Mouse (Mus musculus): ENCODE data around the gene Hdac5. TPM values are rescaled to one million over a fixed set of nuclear protein-coding genes. Genes with fewer than 3 reads are reported as not detected.

Hdac5 gene
- polyA plus RNA-seq, 1 experiment from 2014 or later: 84.4 TPM

Small RNA genes within 50 kb of the gene (microRNA-seq; reads per million reads assigned to microRNA genes)
- gene Mir8101: 0.74 reads per million

Other genes with a start within 250 kb of the Hdac5 start
- not detected in 2 replicates for gene Cfap97d1, start 245.9 kb downstream of the Hdac5 start, polyA plus RNA-seq (2015; fragmentation: Nextera tagmentation; extraction: Ambion mirVana)
- 12.1 and 14.0 TPM in 2 replicates for gene Dusp3, start 243.2 kb downstream of the Hdac5 start, polyA plus RNA-seq (2015; fragmentation: Nextera tagmentation; extraction: Ambion mirVana)
- 4.3 and 4.9 TPM in 2 replicates for gene Mpp3, start 201.7 kb downstream of the Hdac5 start, polyA plus RNA-seq (2015; fragmentation: Nextera tagmentation; extraction: Ambion mirVana)
- gene Cd300lg, start 188.7 kb downstream of the Hdac5 start, polyA plus RNA-seq (2015; fragmentation: Nextera tagmentation; extraction: Ambion mirVana): 0.45 and 0.66 TPM in 2 replicates
- gene Mpp2, start 141.7 kb downstream of the Hdac5 start, polyA plus RNA-seq (2015; fragmentation: Nextera tagmentation; extraction: Ambion mirVana): 9.8 and 10.3 TPM in 2 replicates
- not detected in 2 replicates for gene Ppy, start 128.8 kb downstream of the Hdac5 start, polyA plus RNA-seq (2015; fragmentation: Nextera tagmentation; extraction: Ambion mirVana)
- not detected in 2 replicates for gene Pyy, start 122.3 kb downstream of the Hdac5 start, polyA plus RNA-seq (2015; fragmentation: Nextera tagmentation; extraction: Ambion mirVana)
- 0.32 TPM in 1 of 2 replicates, not detected in the other for gene Nags, start 84.7 kb downstream of the Hdac5 start, polyA plus RNA-seq (2015; fragmentation: Nextera tagmentation; extraction: Ambion mirVana)
- gene Tmem101, start 73.8 kb downstream of the Hdac5 start, polyA plus RNA-seq (2015; fragmentation: Nextera tagmentation; extraction: Ambion mirVana): 45.4 and 45.5 TPM in 2 replicates
- gene Lsm12, start 44.9 kb downstream of the Hdac5 start, polyA plus RNA-seq (2015; fragmentation: Nextera tagmentation; extraction: Ambion mirVana): 125 and 159 TPM in 2 replicates
- 27.6 and 28.3 TPM in 2 replicates for gene G6pc3, start 40.5 kb downstream of the Hdac5 start, polyA plus RNA-seq (2015; fragmentation: Nextera tagmentation; extraction: Ambion mirVana)
- 18.3 and 19.7 TPM in 2 replicates for gene BC030867, start 18.7 kb upstream of the Hdac5 start, polyA plus RNA-seq (2015; fragmentation: Nextera tagmentation; extraction: Ambion mirVana)
- gene Asb16, start 38.6 kb upstream of the Hdac5 start, polyA plus RNA-seq (2015; fragmentation: Nextera tagmentation; extraction: Ambion mirVana): 0.11 and 0.18 TPM in 2 replicates
- gene Tmub2, start 54.8 kb upstream of the Hdac5 start, polyA plus RNA-seq (2015; fragmentation: Nextera tagmentation; extraction: Ambion mirVana): 51.8 and 54.8 TPM in 2 replicates
- 21.6 and 23.8 TPM in 2 replicates for gene Atxn7l3, start 66.5 kb upstream of the Hdac5 start, polyA plus RNA-seq (2015; fragmentation: Nextera tagmentation; extraction: Ambion mirVana)
- 88.5 and 93.6 TPM in 2 replicates for gene Ubtf, start 89.6 kb upstream of the Hdac5 start, polyA plus RNA-seq (2015; fragmentation: Nextera tagmentation; extraction: Ambion mirVana)
- 6.3 and 16.6 TPM in 2 replicates for gene Slc4a1, start 136.0 kb upstream of the Hdac5 start, polyA plus RNA-seq (2015; fragmentation: Nextera tagmentation; extraction: Ambion mirVana)
- gene Rundc3a, start 163.2 kb upstream of the Hdac5 start, polyA plus RNA-seq (2015; fragmentation: Nextera tagmentation; extraction: Ambion mirVana): 3.6 and 5.2 TPM in 2 replicates
- 191 and 195 TPM in 2 replicates for gene Slc25a39, start 177.8 kb upstream of the Hdac5 start, polyA plus RNA-seq (2015; fragmentation: Nextera tagmentation; extraction: Ambion mirVana)
- gene Grn, start 200.1 kb upstream of the Hdac5 start, polyA plus RNA-seq (2015; fragmentation: Nextera tagmentation; extraction: Ambion mirVana): 124 and 126 TPM in 2 replicates
- gene Fam171a2, start 217.5 kb upstream of the Hdac5 start, polyA plus RNA-seq (2015; fragmentation: Nextera tagmentation; extraction: Ambion mirVana): 8.1 and 8.2 TPM in 2 replicates
- gene Itga2b, start 240.0 kb upstream of the Hdac5 start, polyA plus RNA-seq (2015; fragmentation: Nextera tagmentation; extraction: Ambion mirVana): 6.2 and 6.7 TPM in 2 replicates